ENCODE assay signal across 8 mouse cellular contexts in the genomic region with DNA sequence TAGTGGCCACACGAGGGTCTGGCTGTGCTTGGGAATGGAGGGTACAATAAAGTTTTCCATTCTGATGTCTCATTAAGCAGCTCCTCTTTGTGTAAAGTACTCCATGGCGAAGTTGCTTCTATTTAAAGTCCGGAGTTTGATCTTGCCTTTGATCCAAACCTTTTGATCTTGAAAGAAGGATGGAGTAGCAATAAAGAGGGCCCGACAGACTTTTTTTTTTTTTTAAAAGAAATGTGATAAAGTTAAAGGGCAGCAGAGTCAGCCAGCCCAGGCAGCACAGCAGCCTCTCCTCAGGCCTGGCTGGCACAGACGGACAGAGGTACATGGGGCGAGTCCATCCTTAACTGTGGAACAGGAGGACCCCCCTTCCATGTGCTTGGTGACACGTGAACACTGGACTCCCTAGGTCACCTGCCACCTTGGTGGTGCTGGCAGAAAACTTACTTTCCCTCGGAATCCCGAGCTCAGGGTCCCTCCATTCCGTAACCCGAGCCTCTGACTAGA.
DNase-seq lines count a peak whose midpoint lies in the region; ATAC-seq and TF ChIP-seq lines count a peak whose summit lies in the region.

No protein-coding gene starts in this region.

- peak overlapping the region; percentile 86 for H3K4me3 ChIP-seq in left cerebral cortex, adult 2 months
- H3K4me3 ChIP-seq in bone marrow macrophage, adult 2 months (ENCODE audit: insufficient read depth, low read length) = peak overlapping the region; percentile 71
- peak overlapping the region; percentile 92 for H3K4me3 ChIP-seq in heart, embryonic 15.5 days
- H3K4me3 ChIP-seq in liver, embryonic 15.5 days (replicated peaks) = peak overlapping the region; percentile 80

- H3K27ac ChIP-seq in left cerebral cortex, adult 2 months = peak overlapping the region; percentile 99
- H3K27ac ChIP-seq in bone marrow macrophage, adult 2 months (ENCODE audit: insufficient read depth, low read depth, low read length) = peak overlapping the region; percentile 48
- H3K27ac ChIP-seq in heart, embryonic 15.5 days = peak overlapping the region; percentile 99
- H3K27ac ChIP-seq in liver, embryonic 15.5 days (replicated peaks) = no peak overlapping the region

- H3K9me3 ChIP-seq in heart, embryonic 15.5 days (replicated peaks) = no peaks in the 10 kb centered on the region
- H3K9me3 ChIP-seq in liver, embryonic 15.5 days (replicated peaks) = no peaks in the 10 kb centered on the region

- intact Hi-C loops in left cerebral cortex, adult 2 months (cut with DNase I) = no loop called here
- intact Hi-C loops in left cerebral cortex, postnatal 10 days (cut with DNase I) = no loop called here

- WGBS in heart, embryonic 15.5 days = 8% methylated on average over 11 of the region's 11 CpGs
- 18% methylated on average over 11 of the region's 11 CpGs for WGBS in liver, embryonic 15.5 days (ENCODE audit: insufficient replicate concordance)

- no peaks in the 10 kb centered on the region for H3K36me3 ChIP-seq in heart, embryonic 15.5 days
- 0 out of 2 replicates have a peak, but pooled peaks cover 4% of the 10 kb centered on the region for H3K36me3 ChIP-seq in liver, embryonic 15.5 days (replicated peaks)

- no peak for TF ChIP-seq POLR2A in bone marrow macrophage, adult 2 months (IDR thresholded peaks at IDR 0.05; ENCODE audit: borderline replicate concordance, low read depth, low read length)

- ATAC-seq in heart, embryonic 15.5 days (replicated peaks; ENCODE audit: insufficient number of reproducible peaks, insufficient read depth, low FRiP score, low read depth) = peak; percentile 45
- ATAC-seq in liver, embryonic 15.5 days (ENCODE audit: insufficient read depth) = peak; percentile 53

- no peaks in the 10 kb centered on the region for H3K27me3 ChIP-seq in heart, embryonic 15.5 days
- no peaks in the 10 kb centered on the region for H3K27me3 ChIP-seq in liver, embryonic 15.5 days

- no peak for DNase-seq in left cerebral cortex, adult 2 months (ENCODE audit: extremely low spot score in 1 of 2, low spot score in 2 of 2)
- DNase-seq in left cerebral cortex, adult 9 months (ENCODE audit: low spot score in 2 of 2) = no peak
- DNase-seq in left cerebral cortex, postnatal 10 days (ENCODE audit: extremely low spot score in 1 of 2, low spot score in 2 of 2) = no peak
- DNase-seq in right cerebral cortex, adult 2 months (ENCODE audit: low spot score in 2 of 2) = no peak
- DNase-seq in right cerebral cortex, adult 18-20 months = no peak

- H3K4me1 ChIP-seq in bone marrow macrophage, adult 2 months (ENCODE audit: control insufficient read depth, insufficient read depth, low read length) = peaks cover 7% of the 10 kb centered on the region
- H3K4me1 ChIP-seq in heart, embryonic 15.5 days (replicated peaks) = peaks cover 32% of the 10 kb centered on the region
- peaks cover 34% of the 10 kb centered on the region for H3K4me1 ChIP-seq in liver, embryonic 15.5 days (replicated peaks)

- no peak for TF ChIP-seq CTCF in left cerebral cortex, adult 2 months (IDR thresholded peaks at IDR 0.05)
- TF ChIP-seq CTCF in bone marrow macrophage, adult 2 months (IDR thresholded peaks at IDR 0.05; ENCODE audit: low read depth, low read length) = no peak

- H3K9ac ChIP-seq in heart, embryonic 15.5 days = peak overlapping the region; percentile 95
- peak overlapping the region; percentile 84; the same call in 1 of the 2 replicates for H3K9ac ChIP-seq in liver, embryonic 15.5 days

- peak overlapping the region; percentile 77 for H3K4me2 ChIP-seq in heart, embryonic 15.5 days
- H3K4me2 ChIP-seq in liver, embryonic 15.5 days = peak overlapping the region; percentile 94
